Comparison of ENCODE assay signal across 22 mouse cellular contexts in the genomic region with DNA sequence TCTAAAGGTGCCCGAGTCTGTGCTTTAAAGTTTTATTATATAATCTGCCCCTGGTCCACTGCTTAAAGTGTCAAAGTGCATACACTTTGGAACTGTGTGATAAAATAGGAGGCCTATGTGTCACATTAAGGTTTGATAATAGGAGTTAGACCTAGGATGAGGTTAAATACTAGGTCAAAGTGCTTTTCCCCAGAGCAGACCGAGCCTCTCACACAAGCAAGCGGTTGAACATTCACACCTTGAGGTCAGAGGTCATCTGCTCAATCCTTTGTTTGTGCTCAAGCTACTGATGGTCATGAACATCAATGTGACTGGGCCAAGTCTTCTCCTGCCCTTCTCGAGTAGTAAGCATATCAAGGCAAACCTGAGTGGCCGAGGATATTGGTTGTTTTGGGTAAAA.
DNase-seq lines count a peak whose midpoint lies in the region; ATAC-seq and TF ChIP-seq lines count a peak whose summit lies in the region.
"Had no signal": no experiment of that assay in that cellular context is flagged by ENCODE, and none has a peak within 500 bp of the region (broad histone marks: within the 10 kb centered on the region; RNA-seq: fewer than 3 reads in every experiment).

No protein-coding gene starts in this region.

- TF ChIP-seq POLR2A in liver, adult 2 months (IDR thresholded peaks at IDR 0.05; ENCODE audit: extremely low read depth, insufficient read depth, low read length) = no peak

- 48% methylated on average over 5 of the region's 5 CpGs for WGBS in liver, adult 2 months
- WGBS in liver, postnatal 0 days (ENCODE audit: insufficient replicate concordance) = 55% methylated on average over 5 of the region's 5 CpGs
- WGBS in intestine, embryonic 16.5 days = 64% methylated on average over 5 of the region's 5 CpGs

- H3K27ac ChIP-seq in liver, adult 2 months (replicated peaks; ENCODE audit: insufficient read depth, low read depth, low read length) = no peak overlapping the region
- no peak overlapping the region for H3K27ac ChIP-seq in liver, postnatal 0 days (ENCODE audit: low read depth)
- no peak overlapping the region for H3K27ac ChIP-seq in intestine, embryonic 16.5 days (ENCODE audit: low read length)
- H3K27ac ChIP-seq: embryonic facial prominence, embryonic 10.5 days; forebrain, embryonic 13.5 days; gastrocnemius, adult 2 months; hindbrain, embryonic 10.5 days; hindbrain, embryonic 14.5 days had no signal

- no peaks in the 10 kb centered on the region for H3K4me1 ChIP-seq in liver, adult 2 months (ENCODE audit: control insufficient read depth, insufficient read depth, low read length)
- 0 out of 2 replicates have a peak, but pooled peaks cover 2% of the 10 kb centered on the region for H3K4me1 ChIP-seq in liver, postnatal 0 days (ENCODE audit: insufficient read depth)
- H3K4me1 ChIP-seq in intestine, embryonic 16.5 days (ENCODE audit: control insufficient read depth, insufficient read depth, low read length) = peaks cover 13% of the 10 kb centered on the region

- H3K4me3 ChIP-seq in liver, adult 2 months (ENCODE audit: insufficient read depth, low read depth, low read length) = no peak overlapping the region
- no peak overlapping the region for H3K4me3 ChIP-seq in liver, postnatal 0 days (ENCODE audit: low read depth, low read length)
- no peak overlapping the region for H3K4me3 ChIP-seq in intestine, embryonic 16.5 days (ENCODE audit: low read length)
- H3K4me3 ChIP-seq: embryonic facial prominence, embryonic 10.5 days; forebrain, embryonic 13.5 days; gastrocnemius, adult 2 months; heart, embryonic 10.5 days; hindbrain, embryonic 10.5 days had no signal

- H3K9ac ChIP-seq in liver, adult 2 months (ENCODE audit: low read depth, low read length) = no peak overlapping the region
- no peak overlapping the region for H3K9ac ChIP-seq in liver, postnatal 0 days (replicated peaks)
- no peak overlapping the region for H3K9ac ChIP-seq in intestine, embryonic 16.5 days (ENCODE audit: low read depth, low read length)
- H3K9ac ChIP-seq: forebrain, embryonic 13.5 days; forebrain, postnatal 0 days; hindbrain, embryonic 14.5 days had no signal

- TF ChIP-seq CTCF in liver, adult 2 months (IDR thresholded peaks at IDR 0.05; ENCODE audit: low read depth, low read length) = no peak
- no peak for TF ChIP-seq CTCF in liver, postnatal 0 days (IDR thresholded peaks at IDR 0.05; ENCODE audit: low read depth)

- no peaks in the 10 kb centered on the region for H3K36me3 ChIP-seq in liver, adult 2 months (ENCODE audit: control insufficient read depth, insufficient read depth, low read length)
- no peaks in the 10 kb centered on the region for H3K36me3 ChIP-seq in liver, postnatal 0 days (replicated peaks; ENCODE audit: insufficient read depth, low read length)
- no peaks in the 10 kb centered on the region for H3K36me3 ChIP-seq in intestine, embryonic 16.5 days (ENCODE audit: control insufficient read depth, insufficient read depth, low read length)
- H3K36me3 ChIP-seq: embryonic facial prominence, embryonic 10.5 days; heart, embryonic 10.5 days; hindbrain, embryonic 10.5 days had no signal

- H3K27me3 ChIP-seq in liver, adult 2 months (ENCODE audit: control insufficient read depth, insufficient read depth, low read length) = no peaks in the 10 kb centered on the region
- no peaks in the 10 kb centered on the region for H3K27me3 ChIP-seq in liver, postnatal 0 days (ENCODE audit: insufficient read depth, low read length)
- no peaks in the 10 kb centered on the region for H3K27me3 ChIP-seq in intestine, embryonic 16.5 days (replicated peaks; ENCODE audit: control insufficient read depth, insufficient read depth, low read length)
- H3K27me3 ChIP-seq: CH12.LX; forebrain, embryonic 13.5 days; Patski had no signal

- no peak for TF ChIP-seq EP300 in liver, postnatal 0 days (IDR thresholded peaks at IDR 0.05; ENCODE audit: low read depth)

- no peak for ATAC-seq in liver, postnatal 0 days
- ATAC-seq in intestine, embryonic 16.5 days = peak; percentile 67
- ATAC-seq: activated CD4-positive, CD25-positive, alpha-beta regulatory T cell, adult 4 months; forebrain, embryonic 13.5 days; forebrain, postnatal 0 days; Patski had no signal

- H3K79me2 ChIP-seq in liver, adult 2 months (ENCODE audit: control insufficient read depth, insufficient read depth, low read length) = no peaks in the 10 kb centered on the region

- no peaks in the 10 kb centered on the region for H3K9me3 ChIP-seq in liver, postnatal 0 days (ENCODE audit: low read length)
- H3K9me3 ChIP-seq in intestine, embryonic 16.5 days (ENCODE audit: control insufficient read depth, low read length) = no peaks in the 10 kb centered on the region
- H3K9me3 ChIP-seq: embryonic facial prominence, embryonic 10.5 days; forebrain, embryonic 13.5 days; heart, embryonic 10.5 days; hindbrain, embryonic 10.5 days had no signal

- no peak overlapping the region for H3K4me2 ChIP-seq in liver, postnatal 0 days (ENCODE audit: low read depth, low read length)
- no peak overlapping the region for H3K4me2 ChIP-seq in intestine, embryonic 16.5 days (ENCODE audit: low read depth, low read length)
- H3K4me2 ChIP-seq: forebrain, embryonic 13.5 days; hindbrain, embryonic 14.5 days had no signal

- DNase-seq in kidney, adult 11 months = peak; percentile 45
- DNase-seq in kidney, postnatal 4 days = no peak
- DNase-seq in liver, adult 2 months (ENCODE audit: extremely low read depth, low read depth, low spot score) = peak; percentile 36
- no peak for DNase-seq in liver, postnatal 0 days
- DNase-seq in forelimb bud, embryonic 11.5 days (ENCODE audit: low read depth, low spot score) = peak; percentile 26
- no peak for DNase-seq in thymus, postnatal 4 days
- no peak for DNase-seq in layer of hippocampus, adult 11-12 months (ENCODE audit: low spot score)
- DNase-seq: adrenal gland, postnatal 14 days; cerebellum, adult 18-20 months; cerebellum, adult 9-11 months; forebrain, postnatal 0 days; gastrocnemius, adult 2 months; gastrocnemius, postnatal 25 days had no signal

Comparison
In these comparisons a context has a peak if more than half of its experiments do, and no peak if none do; other contexts are left out.
1. DNase-seq: peak in kidney, adult 11 months (single experiment), liver, adult 2 months (single experiment) and forelimb bud, embryonic 11.5 days (single experiment); none in kidney, postnatal 4 days (0 of 2), liver, postnatal 0 days (single experiment), thymus, postnatal 4 days (single experiment) and layer of hippocampus, adult 11-12 months (single experiment).